Mouse (Mus musculus) hindbrain, embryonic 10.5 days (tissue): ENCODE measurements around the gene Tmem150b. TPM values are rescaled to one million over a fixed set of nuclear protein-coding genes. Genes with fewer than 3 reads are reported as not detected.

Source experiments
- DNase-seq: peaks from one replicate; pipeline ENCODE4 v3.0.0-alpha.2; 2017; ENCODE audit warnings: low spot score
- H3K27ac ChIP-seq: fragments of 300-500 bp; sonication (generic); 2 replicates; pipeline ENCODE4 v1.5.1; 2016; ENCODE audit warnings: mild to moderate bottlenecking, moderate library complexity
- H3K27me3 ChIP-seq: fragments of 300-500 bp; sonication (generic); 2 replicates; pipeline ENCODE4 v1.6.1; 2016; ENCODE audit warnings: mild to moderate bottlenecking; ENCODE audit not compliant: poor library complexity, insufficient read depth, severe bottlenecking
- H3K36me3 ChIP-seq: fragments of 300-500 bp; sonication (generic); 2 replicates; pipeline ENCODE4 v1.6.1; 2016; ENCODE audit warnings: mild to moderate bottlenecking, moderate library complexity
- H3K4me1 ChIP-seq: fragments of 300-500 bp; sonication (generic); replicated peaks from 2 replicates; pipeline ENCODE4 v1.6.1; 2016; ENCODE audit warnings: mild to moderate bottlenecking
- H3K4me3 ChIP-seq: fragments of 300-500 bp; sonication (generic); 2 replicates; pipeline ENCODE4 v1.5.1; 2016; ENCODE audit warnings: mild to moderate bottlenecking, moderate library complexity
- H3K9me3 ChIP-seq: fragments of 300-500 bp; sonication (generic); 2 replicates; pipeline ENCODE4 v1.6.1; 2016; ENCODE audit warnings: mild to moderate bottlenecking, moderate library complexity
- WGBS: fragments of 180-500 bp; shearing (Covaris S2); methylation state at CpG from one replicate; pipeline ENCODE4 v1.1.7; 2016; 5-methylcytosine and 5-hydroxymethylcytosine counted together
- polyA plus RNA-seq: library from polyadenylated mRNA; unstranded; fragments of >200 nt; fragmentation: Nextera tagmentation; extraction: Ambion mirVana; gene quantifications from 2 replicates; pipeline ENCODE4 v1.2.1, GENCODE M21; 2016

Gene Tmem150b
- polyA plus RNA-seq, 1 experiment from 2014 or later = 0.17 TPM

- H3K4me1 ChIP-seq = peaks cover 55% of the 10 kb centered on the region
- H3K4me3 ChIP-seq = 0 out of 2 replicates have a peak overlapping the region, but pooled peaks have one; percentile 79
- H3K9me3 ChIP-seq = no peaks in the 10 kb centered on the region
- no peak for DNase-seq
- 0 out of 2 replicates have a peak overlapping the region, but pooled peaks have one; percentile 97 for H3K27ac ChIP-seq
- 77% methylated on average over 2 of the region's 2 CpGs for WGBS
- H3K27me3 ChIP-seq = no peaks in the 10 kb centered on the region
- peaks cover 53% of the 10 kb centered on the region for H3K36me3 ChIP-seq
These were observed 18.3 kb upstream of the Tmem150b start for GRCm38 (mm10) chr7:4743354-4743753.

DNA sequence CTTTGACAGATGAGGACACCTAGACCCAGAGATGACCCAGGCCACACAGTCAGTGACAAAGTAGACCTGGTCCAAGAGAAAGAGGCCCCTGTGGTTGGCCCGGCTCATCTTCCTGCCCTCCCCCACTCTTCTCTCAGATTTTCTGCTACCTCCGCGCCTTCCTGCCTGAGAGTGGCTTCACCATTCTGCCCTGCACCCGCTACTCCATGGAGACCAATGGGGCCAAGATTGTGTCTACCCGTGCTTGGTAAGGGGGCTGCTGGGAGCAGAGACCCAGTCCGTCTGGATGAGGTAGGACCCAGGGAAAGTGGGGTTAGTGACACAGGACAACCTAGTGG is 17.4 kb upstream of the Tmem150b start:
- Histone ChIP-seq H3K36me3 (peaks cover 53% of the 10 kb centered on the region), H3K27me3 (no peaks in the 10 kb centered on the region), H3K9me3 (no peaks in the 10 kb centered on the region), H3K27ac (peak overlapping the region; percentile 97), H3K4me1 (peaks cover 55% of the 10 kb centered on the region), H3K4me3 (peak overlapping the region; percentile 79; the same call in 1 of the 2 replicates)
- no peak for DNase-seq
- WGBS = 92% methylated on average over 6 of the region's 6 CpGs

DNA sequence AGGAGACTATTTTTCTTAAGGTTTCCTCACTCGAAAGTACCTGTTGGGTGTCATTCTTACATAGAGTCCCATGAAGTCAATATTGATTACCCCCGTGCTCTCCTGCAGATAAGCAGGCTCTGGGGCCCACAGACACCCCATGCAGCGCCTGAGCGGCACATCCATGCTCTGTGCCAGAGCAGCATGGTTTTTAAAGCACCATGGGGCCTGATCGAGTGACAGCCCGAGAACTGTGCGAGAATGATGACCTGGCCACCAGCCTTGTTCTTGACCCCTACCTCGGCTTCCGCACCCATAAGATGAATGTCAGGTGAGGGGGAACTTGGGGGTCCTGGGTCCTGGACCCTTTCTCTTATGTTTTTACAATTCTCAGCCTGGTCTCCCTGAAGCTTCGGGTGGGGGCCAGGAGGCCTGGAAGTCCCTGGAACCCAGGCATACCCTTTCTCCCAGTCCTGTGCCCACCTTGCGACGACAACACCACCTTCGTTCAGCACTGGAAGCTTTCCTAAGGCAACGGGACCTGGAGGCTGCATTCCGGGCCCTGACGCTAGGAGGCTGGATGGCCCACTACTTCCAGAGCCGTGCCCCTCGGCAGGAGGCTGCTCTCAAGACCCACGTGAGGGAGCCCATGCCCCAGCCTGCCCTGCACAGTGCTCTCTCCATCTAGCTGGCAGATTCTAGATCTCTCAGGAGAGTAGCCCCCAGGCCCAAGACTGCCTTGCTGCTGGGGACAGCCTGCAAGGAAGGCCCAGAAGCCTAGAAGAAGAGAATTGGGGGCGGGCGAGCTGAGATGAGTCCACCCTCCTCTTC is 16.8 kb upstream of the Tmem150b start:
- DNase-seq = no peak
- peaks cover 50% of the 10 kb centered on the region for H3K36me3 ChIP-seq
- peaks cover 52% of the 10 kb centered on the region for H3K4me1 ChIP-seq
- H3K27ac ChIP-seq = peak overlapping the region; percentile 97
- WGBS = 82% methylated on average over 21 of the region's 21 CpGs
- no peaks in the 10 kb centered on the region for H3K9me3 ChIP-seq
- peak overlapping the region; percentile 79 for H3K4me3 ChIP-seq
- no peaks in the 10 kb centered on the region for H3K27me3 ChIP-seq

- Histone ChIP-seq H3K36me3 (peaks cover 43% of the 10 kb centered on the region), H3K4me1 (peaks cover 46% of the 10 kb centered on the region), H3K4me3 (peak overlapping the region; percentile 79), H3K27ac (peak overlapping the region; percentile 97), H3K27me3 (no peaks in the 10 kb centered on the region), H3K9me3 (no peaks in the 10 kb centered on the region)
- 12% methylated on average over 4 of the region's 4 CpGs for WGBS
- peak; percentile 43 for DNase-seq
These were observed 16.1 kb upstream of the Tmem150b start for GRCm38 (mm10) chr7:4741151-4741550.

DNA sequence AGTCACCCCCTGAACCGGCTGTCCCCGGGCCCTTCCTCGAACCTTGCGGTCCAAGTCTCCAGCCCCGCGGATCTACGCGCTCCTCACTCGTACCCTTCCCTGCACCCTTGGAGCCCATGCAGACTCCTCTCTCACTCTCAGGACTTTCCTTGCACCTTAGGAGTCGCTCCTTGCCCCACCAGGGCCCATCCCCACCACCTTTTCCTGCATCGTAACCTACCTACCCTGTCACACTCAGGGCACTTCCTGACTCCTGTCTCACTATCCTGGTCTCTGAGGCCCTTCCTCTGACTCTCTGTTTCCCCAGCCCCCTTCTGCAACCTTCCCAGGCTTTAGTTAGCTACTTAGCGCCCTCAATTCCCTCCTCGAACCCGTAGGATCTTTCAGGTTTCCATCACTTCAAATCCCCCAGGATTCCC is 15.3 kb upstream of the Tmem150b start:
- peaks cover 39% of the 10 kb centered on the region for H3K4me1 ChIP-seq
- H3K27me3 ChIP-seq = no peaks in the 10 kb centered on the region
- peaks cover 34% of the 10 kb centered on the region for H3K36me3 ChIP-seq
- H3K27ac ChIP-seq = peak overlapping the region; percentile 97
- under 1% methylated on average over 14 of the region's 14 CpGs for WGBS
- H3K9me3 ChIP-seq = no peaks in the 10 kb centered on the region
- DNase-seq = no peak
- peak overlapping the region; percentile 79 for H3K4me3 ChIP-seq

GRCm38 (mm10) chr7:4739544-4740275 is 14.7 kb upstream of the Tmem150b start, which contains the start of gene Kmt5c:
Gene Kmt5c (plus strand): TSS chr7:4740115.
- Histone ChIP-seq H3K9me3 (no peaks in the 10 kb centered on the region), H3K27me3 (no peaks in the 10 kb centered on the region), H3K4me1 (peaks cover 39% of the 10 kb centered on the region), H3K36me3 (peaks cover 29% of the 10 kb centered on the region), H3K27ac (peak within 1 kb of the TSS; percentile 97), H3K4me3 (peak within 1 kb of the TSS; percentile 79)
- peak; percentile 97 for DNase-seq
- under 1% methylated on average over 39 of the region's 44 CpGs for WGBS

DNA sequence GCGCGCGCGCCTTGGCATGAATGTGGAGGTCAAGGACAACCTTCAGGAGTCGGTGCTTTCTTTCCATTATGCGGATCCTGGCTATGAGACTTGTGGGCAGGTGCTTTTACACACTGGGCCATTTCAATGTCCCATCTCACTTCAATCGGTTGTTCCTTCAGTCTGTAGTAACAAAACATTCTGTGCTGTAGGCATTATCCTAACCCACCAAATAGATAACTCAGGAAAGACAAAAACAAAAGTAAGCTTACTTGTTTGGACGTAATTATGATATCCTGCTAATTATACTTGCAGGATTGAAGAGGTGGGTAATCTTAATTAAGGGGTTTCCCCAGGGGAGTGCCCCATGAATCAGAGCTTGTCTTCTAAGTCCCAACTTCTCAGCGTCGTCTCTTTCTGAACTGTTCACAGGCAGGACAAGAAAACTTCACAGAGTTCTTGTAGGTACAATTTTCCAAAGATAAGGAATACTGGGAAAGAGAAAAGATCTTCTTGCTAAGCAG is 14.0 kb upstream of the Tmem150b start:
- peaks cover 39% of the 10 kb centered on the region for H3K4me1 ChIP-seq
- H3K4me3 ChIP-seq = peak overlapping the region; percentile 79
- no peaks in the 10 kb centered on the region for H3K27me3 ChIP-seq
- peak overlapping the region; percentile 85 for H3K27ac ChIP-seq
- DNase-seq = no peak
- 45% methylated on average over 10 of the region's 10 CpGs for WGBS
- peaks cover 23% of the 10 kb centered on the region for H3K36me3 ChIP-seq
- no peaks in the 10 kb centered on the region for H3K9me3 ChIP-seq

- Histone ChIP-seq H3K9me3 (no peaks in the 10 kb centered on the region), H3K4me1 (no peaks in the 10 kb centered on the region), H3K27me3 (0 out of 2 replicates have a peak, but pooled peaks cover 3% of the 10 kb centered on the region), H3K27ac (no peak overlapping the region), H3K36me3 (no peaks in the 10 kb centered on the region), H3K4me3 (no peak overlapping the region)
- 74% methylated on average over 6 of the region's 6 CpGs for WGBS
- no peak for DNase-seq
These were observed 7.9 kb upstream of the Tmem150b start for GRCm38 (mm10) chr7:4732968-4733392.

GRCm38 (mm10) chr7:4731090-4731489 is 6.0 kb upstream of the Tmem150b start:
- WGBS = 86% methylated on average over 5 of the region's 5 CpGs
- no peak overlapping the region for H3K4me3 ChIP-seq
- no peaks in the 10 kb centered on the region for H3K4me1 ChIP-seq
- no peaks in the 10 kb centered on the region for H3K9me3 ChIP-seq
- 0 out of 2 replicates have a peak, but pooled peaks cover 3% of the 10 kb centered on the region for H3K27me3 ChIP-seq
- H3K27ac ChIP-seq = no peak overlapping the region
- no peak for DNase-seq
- H3K36me3 ChIP-seq = no peaks in the 10 kb centered on the region

DNA sequence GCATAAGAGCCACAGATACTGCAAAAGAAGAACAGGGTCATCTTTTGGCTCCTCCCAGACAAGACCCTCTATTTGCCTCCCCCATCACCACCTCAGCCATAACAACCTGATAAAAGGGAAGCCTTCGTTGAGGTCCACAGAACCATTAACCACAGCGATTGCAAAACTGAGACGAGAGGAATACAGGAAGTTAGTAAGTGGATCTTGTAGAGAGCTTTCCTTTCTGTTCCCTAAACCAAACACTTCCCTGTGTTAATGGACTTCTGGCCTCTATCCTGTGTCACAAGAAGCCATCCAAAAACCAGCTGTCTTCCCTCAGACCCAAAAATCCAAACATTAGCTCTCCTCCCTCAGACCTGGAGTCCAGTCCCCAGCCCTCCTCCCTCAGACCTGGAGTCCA is 690 bp downstream of the Tmem150b start:
- no peak overlapping the region for H3K4me3 ChIP-seq
- no peak for DNase-seq
- no peaks in the 10 kb centered on the region for H3K4me1 ChIP-seq
- H3K27me3 ChIP-seq = no peaks in the 10 kb centered on the region
- WGBS = 83% methylated on average over 3 of the region's 3 CpGs
- no peaks in the 10 kb centered on the region for H3K9me3 ChIP-seq
- no peak overlapping the region for H3K27ac ChIP-seq
- H3K36me3 ChIP-seq = no peaks in the 10 kb centered on the region

GRCm38 (mm10) chr7:4723508-4723907 is 1.5 kb downstream of the Tmem150b start:
- no peaks in the 10 kb centered on the region for H3K36me3 ChIP-seq
- H3K27ac ChIP-seq = no peak overlapping the region; the same call in 1 of the 2 replicates
- no peaks in the 10 kb centered on the region for H3K4me1 ChIP-seq
- no peaks in the 10 kb centered on the region for H3K27me3 ChIP-seq
- WGBS = 42% methylated on average over 12 of the region's 12 CpGs
- H3K4me3 ChIP-seq = peak overlapping the region; percentile 38
- H3K9me3 ChIP-seq = no peaks in the 10 kb centered on the region
- DNase-seq = no peak

GRCm38 (mm10) chr7:4719276-4719675 is 5.8 kb downstream of the Tmem150b start:
- no peak for DNase-seq
- H3K27ac ChIP-seq = no peak overlapping the region
- H3K4me3 ChIP-seq = no peak overlapping the region
- no peaks in the 10 kb centered on the region for H3K9me3 ChIP-seq
- H3K27me3 ChIP-seq = no peaks in the 10 kb centered on the region
- WGBS = 96% methylated on average over 3 of the region's 3 CpGs
- no peaks in the 10 kb centered on the region for H3K4me1 ChIP-seq
- peaks cover 40% of the 10 kb centered on the region for H3K36me3 ChIP-seq

GRCm38 (mm10) chr7:4716955-4717354 is 8.1 kb downstream of the Tmem150b start:
- no peaks in the 10 kb centered on the region for H3K4me1 ChIP-seq
- no peak for DNase-seq
- no peak overlapping the region for H3K27ac ChIP-seq
- no peaks in the 10 kb centered on the region for H3K27me3 ChIP-seq
- no peaks in the 10 kb centered on the region for H3K9me3 ChIP-seq
- peaks cover 63% of the 10 kb centered on the region for H3K36me3 ChIP-seq
- no peak overlapping the region for H3K4me3 ChIP-seq
- WGBS = 75% methylated on average over 6 of the region's 6 CpGs
